Mouse (Mus musculus): Measurements from ENCODE around the gene Ctcf. TPM values are rescaled to one million over a fixed set of nuclear protein-coding genes. Genes with fewer than 3 reads are reported as not detected.
A peak's percentile ranks its signal among the peaks of the same experiment; 100 is the strongest.

The Ctcf gene
- polyA plus RNA-seq, 1 experiment, result 123 TPM

GRCm38 (mm10) chr8:105715042-105715441 lies 78.7 kb downstream of the Ctcf start:
- Histone ChIP-seq H3K9ac (ENCODE audit: low read depth, poor library complexity, severe bottlenecking) (no peak overlapping the region), H3K36me3 (ENCODE audit: control insufficient read depth, insufficient read depth, low read length, poor library complexity, severe bottlenecking) (no peaks in the 10 kb centered on the region), H3K27ac (ENCODE audit: insufficient read depth, low read length) (no peak overlapping the region), H3K9me3 (replicated peaks; ENCODE audit: control insufficient read depth, insufficient read depth, low read length, poor library complexity, severe bottlenecking) (no peaks in the 10 kb centered on the region), H3K27me3 (ENCODE audit: control insufficient read depth, insufficient read depth, low read length, poor library complexity, severe bottlenecking) (no peaks in the 10 kb centered on the region), H3K4me1 (ENCODE audit: control insufficient read depth, insufficient read depth, low read length) (no peaks in the 10 kb centered on the region), H3K4me3 (ENCODE audit: low read depth, low read length) (no peak overlapping the region)
- TF ChIP-seq EP300 (IDR thresholded peaks at IDR 0.05; ENCODE audit: insufficient read depth, low read depth, low read length) (no peak), CTCF (IDR thresholded peaks at IDR 0.05; ENCODE audit: low read depth, low read length) (no peak), POLR2A (IDR thresholded peaks at IDR 0.05; ENCODE audit: insufficient read depth, low read length) (no peak)

- TF ChIP-seq CTCF (IDR thresholded peaks at IDR 0.05; ENCODE audit: low read depth, low read length) (peak; percentile 79), POLR2A (IDR thresholded peaks at IDR 0.05; ENCODE audit: insufficient read depth, low read length) (no peak)
- Histone ChIP-seq H3K4me3 (ENCODE audit: low read depth, low read length) (peak overlapping the region; percentile 48), H3K36me3 (ENCODE audit: control insufficient read depth, insufficient read depth, low read length, poor library complexity, severe bottlenecking) (no peaks in the 10 kb centered on the region), H3K9ac (ENCODE audit: low read depth, poor library complexity, severe bottlenecking) (peak overlapping the region; percentile 5), H3K4me1 (ENCODE audit: control insufficient read depth, insufficient read depth, low read length) (no peaks in the 10 kb centered on the region), H3K27me3 (ENCODE audit: control insufficient read depth, insufficient read depth, low read length, poor library complexity, severe bottlenecking) (no peaks in the 10 kb centered on the region), H3K9me3 (replicated peaks; ENCODE audit: control insufficient read depth, insufficient read depth, low read length, poor library complexity, severe bottlenecking) (no peaks in the 10 kb centered on the region), H3K27ac (ENCODE audit: insufficient read depth, low read length) (no peak overlapping the region)
Measured at GRCm38 (mm10) chr8:105716302-105716945, 80.1 kb downstream of the Ctcf start.

GRCm38 (mm10) chr8:105719637-105720036 lies 83.3 kb downstream of the Ctcf start:
- Histone ChIP-seq H3K36me3 (ENCODE audit: control insufficient read depth, insufficient read depth, low read length, poor library complexity, severe bottlenecking) (no peaks in the 10 kb centered on the region), H3K4me3 (ENCODE audit: low read depth, low read length) (no peak overlapping the region), H3K27ac (ENCODE audit: insufficient read depth, low read length) (no peak overlapping the region), H3K27me3 (ENCODE audit: control insufficient read depth, insufficient read depth, low read length, poor library complexity, severe bottlenecking) (no peaks in the 10 kb centered on the region), H3K9me3 (replicated peaks; ENCODE audit: control insufficient read depth, insufficient read depth, low read length, poor library complexity, severe bottlenecking) (no peaks in the 10 kb centered on the region), H3K4me1 (ENCODE audit: control insufficient read depth, insufficient read depth, low read length) (no peaks in the 10 kb centered on the region), H3K9ac (ENCODE audit: low read depth, poor library complexity, severe bottlenecking) (no peak overlapping the region)
- no peak for TF ChIP-seq EP300 (IDR thresholded peaks at IDR 0.05; ENCODE audit: insufficient read depth, low read depth, low read length)

GRCm38 (mm10) chr8:105722861-105723260 lies 86.5 kb downstream of the Ctcf start:
- H3K4me1 ChIP-seq (ENCODE audit: control insufficient read depth, insufficient read depth, low read length), result no peaks in the 10 kb centered on the region
- H3K27me3 ChIP-seq (ENCODE audit: control insufficient read depth, insufficient read depth, low read length, poor library complexity, severe bottlenecking), result no peaks in the 10 kb centered on the region
- H3K9ac ChIP-seq (ENCODE audit: low read depth, poor library complexity, severe bottlenecking), result no peak overlapping the region
- no peak overlapping the region for H3K27ac ChIP-seq (ENCODE audit: insufficient read depth, low read length)
- no peaks in the 10 kb centered on the region for H3K9me3 ChIP-seq (replicated peaks; ENCODE audit: control insufficient read depth, insufficient read depth, low read length, poor library complexity, severe bottlenecking)
- TF ChIP-seq CTCF (IDR thresholded peaks at IDR 0.05; ENCODE audit: low read depth, low read length) (no peak), EP300 (IDR thresholded peaks at IDR 0.05; ENCODE audit: insufficient read depth, low read depth, low read length) (no peak), POLR2A (IDR thresholded peaks at IDR 0.05; ENCODE audit: insufficient read depth, low read length) (no peak)
- H3K36me3 ChIP-seq (ENCODE audit: control insufficient read depth, insufficient read depth, low read length, poor library complexity, severe bottlenecking), result no peaks in the 10 kb centered on the region
- H3K4me3 ChIP-seq (ENCODE audit: low read depth, low read length), result no peak overlapping the region

- no peaks in the 10 kb centered on the region for H3K4me1 ChIP-seq (ENCODE audit: control insufficient read depth, insufficient read depth, low read length)
- H3K9ac ChIP-seq (ENCODE audit: low read depth, poor library complexity, severe bottlenecking), result no peak overlapping the region
- H3K9me3 ChIP-seq (replicated peaks; ENCODE audit: control insufficient read depth, insufficient read depth, low read length, poor library complexity, severe bottlenecking), result no peaks in the 10 kb centered on the region
- H3K27me3 ChIP-seq (ENCODE audit: control insufficient read depth, insufficient read depth, low read length, poor library complexity, severe bottlenecking), result no peaks in the 10 kb centered on the region
- H3K36me3 ChIP-seq (ENCODE audit: control insufficient read depth, insufficient read depth, low read length, poor library complexity, severe bottlenecking), result no peaks in the 10 kb centered on the region
- no peak overlapping the region for H3K4me3 ChIP-seq (ENCODE audit: low read depth, low read length)
- no peak overlapping the region; the same call in 1 of the 2 replicates for H3K27ac ChIP-seq (ENCODE audit: insufficient read depth, low read length)
- TF ChIP-seq CTCF (IDR thresholded peaks at IDR 0.05; ENCODE audit: low read depth, low read length), result no peak
- TF ChIP-seq EP300 (IDR thresholded peaks at IDR 0.05; ENCODE audit: insufficient read depth, low read depth, low read length), result no peak
- TF ChIP-seq POLR2A (IDR thresholded peaks at IDR 0.05; ENCODE audit: insufficient read depth, low read length), result no peak
Measured at GRCm38 (mm10) chr8:105725726-105726125, 89.4 kb downstream of the Ctcf start.

- no peaks in the 10 kb centered on the region for H3K36me3 ChIP-seq (ENCODE audit: control insufficient read depth, insufficient read depth, low read length, poor library complexity, severe bottlenecking)
- H3K4me3 ChIP-seq (ENCODE audit: low read depth, low read length), result no peak overlapping the region
- TF ChIP-seq CTCF (IDR thresholded peaks at IDR 0.05; ENCODE audit: low read depth, low read length) (no peak), POLR2A (IDR thresholded peaks at IDR 0.05; ENCODE audit: insufficient read depth, low read length) (no peak), EP300 (IDR thresholded peaks at IDR 0.05; ENCODE audit: insufficient read depth, low read depth, low read length) (no peak)
- H3K27me3 ChIP-seq (ENCODE audit: control insufficient read depth, insufficient read depth, low read length, poor library complexity, severe bottlenecking), result no peaks in the 10 kb centered on the region
- no peaks in the 10 kb centered on the region for H3K4me1 ChIP-seq (ENCODE audit: control insufficient read depth, insufficient read depth, low read length)
- H3K9me3 ChIP-seq (replicated peaks; ENCODE audit: control insufficient read depth, insufficient read depth, low read length, poor library complexity, severe bottlenecking), result no peaks in the 10 kb centered on the region
- no peak overlapping the region for H3K27ac ChIP-seq (ENCODE audit: insufficient read depth, low read length)
- H3K9ac ChIP-seq (ENCODE audit: low read depth, poor library complexity, severe bottlenecking), result no peak overlapping the region
Measured at GRCm38 (mm10) chr8:105727397-105728124, 91.2 kb downstream of the Ctcf start.
